Mouse (Mus musculus) small intestine, adult 10 weeks (tissue): ENCODE results near the gene Ttc6. TPM values are rescaled to one million over a fixed set of nuclear protein-coding genes. Genes with fewer than 3 reads are reported as not detected.

Experiments
- polyA plus RNA-seq: library from polyadenylated mRNA; stranded (reverse); fragments of 350-450 nt; fragmentation: Illumina TruSeq; extraction: RNeasy Lipid Tissue Mini Kit (QIAGEN cat#74804); gene quantifications from one replicate; pipeline ENCODE4 v1.2.3, GENCODE M21; 2014; ENCODE audit warnings: low replicate concordance

Ttc6 gene
- polyA plus RNA-seq, result 0.78 TPM

DNA sequence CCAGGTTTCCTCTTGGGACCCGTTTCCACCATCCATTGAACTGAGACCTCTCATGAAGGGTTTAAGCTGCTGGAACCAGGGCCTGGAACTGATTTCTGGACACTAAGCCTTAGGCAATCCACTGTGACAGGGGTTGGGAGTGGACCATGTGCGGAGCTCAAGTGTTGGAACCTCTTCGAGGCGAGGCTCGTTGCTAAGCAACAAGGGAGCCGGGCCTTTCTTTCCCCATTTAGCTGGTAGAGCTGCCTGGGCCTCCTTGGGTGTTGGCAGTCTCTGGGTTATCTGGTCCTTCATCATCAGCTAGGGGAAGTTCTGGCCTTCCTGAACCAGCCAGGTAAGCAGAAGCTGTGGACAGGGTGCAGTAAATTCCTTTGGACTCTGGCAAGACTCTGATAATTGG is at the start of gene Ttc6:
Gene Ttc6, plus strand, starts transcription at position 205 of the 400 bp plus-strand sequence.

DNA sequence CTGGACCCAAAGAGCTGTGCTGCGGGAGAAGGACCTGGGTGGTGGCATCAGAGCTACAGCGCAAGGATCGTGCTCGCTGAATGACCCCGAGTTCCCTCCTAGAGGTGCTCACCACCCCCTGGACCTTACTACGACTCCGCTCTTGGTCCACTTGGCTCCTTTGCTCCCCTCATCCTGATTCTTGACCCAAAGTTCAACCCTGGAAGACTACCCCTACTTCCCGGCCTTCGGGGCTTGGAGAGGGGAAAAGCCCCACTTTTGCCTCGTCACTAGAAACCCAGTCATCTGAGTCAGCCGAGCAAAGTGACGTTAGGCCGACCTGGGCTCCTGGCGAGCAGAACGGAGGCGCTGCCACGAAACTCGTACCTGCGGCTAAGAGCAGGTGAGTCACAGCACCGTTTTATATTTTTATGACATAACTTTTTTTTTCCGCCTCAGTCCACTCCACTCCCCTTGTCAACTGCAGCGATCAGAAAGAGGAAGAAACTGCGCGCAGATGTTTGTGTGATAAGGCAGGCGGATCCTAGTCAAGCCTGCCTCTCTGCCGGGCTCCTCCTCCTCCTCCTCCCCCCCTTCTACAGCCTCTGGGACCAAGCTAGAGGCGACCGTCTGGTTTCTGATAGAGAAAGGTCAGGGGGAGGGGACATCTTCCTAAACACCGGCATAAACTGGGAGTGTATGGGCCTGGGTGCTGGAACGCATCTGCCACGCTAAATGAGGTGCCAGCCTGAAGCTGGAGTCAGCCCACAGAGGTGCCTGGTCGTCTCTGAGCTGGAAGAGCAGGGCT is 17.3 kb upstream of the Ttc6 start, which contains the start of gene Foxa1:
Gene Foxa1, minus strand, starts transcription at position 502 of the 787 bp plus-strand sequence.

Other genes starting within 250 kb of the Ttc6 start
- 14.0 TPM for gene Foxa1, start 17.2 kb upstream of the Ttc6 start, polyA plus RNA-seq